Mouse (Mus musculus): ENCODE data around the gene Gm20741. TPM values are rescaled to one million over a fixed set of nuclear protein-coding genes. Genes with fewer than 3 reads are reported as not detected.

Gene Gm20741
- not detected in 2 replicates for polyA plus RNA-seq (2012; rRNA removed)

DNA sequence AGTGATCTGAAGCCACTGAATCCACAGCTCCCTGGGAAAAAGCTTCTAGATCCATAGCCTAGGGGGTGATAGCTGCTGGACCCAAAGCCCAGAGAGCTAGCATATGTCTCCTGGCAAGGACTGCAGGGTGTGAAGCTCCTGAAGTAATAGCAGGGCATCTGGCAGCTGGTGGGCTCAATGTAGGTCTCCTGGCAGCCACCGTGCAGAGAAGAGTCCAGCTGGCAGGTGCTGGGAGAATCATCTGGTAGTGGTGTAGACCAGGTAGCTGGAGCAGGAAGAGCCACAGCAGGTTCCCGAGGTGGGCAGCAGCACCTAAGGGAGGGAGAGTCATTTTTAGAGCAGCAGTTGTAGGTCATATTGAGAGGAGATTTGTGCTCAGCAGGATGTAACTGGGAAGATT, at the start of gene Gm20741:
TSS of gene Gm20741 (minus strand) at position 394 of the 400 bp plus-strand sequence.
- WGBS: 76% methylated on average over 2 of the region's 2 CpGs
- DNase-seq (ENCODE audit: low read depth in 1 of 2, low spot score in 2 of 2): no peak
- H3K4me1 ChIP-seq (ENCODE audit: control insufficient read depth, insufficient read depth, insufficient read length): no peaks in the 10 kb centered on the region
- H3K4me3 ChIP-seq (ENCODE audit: extremely low read depth, insufficient read depth, insufficient read length): no peak within 1 kb of the TSS
- no peak within 1 kb of the TSS for H3K27ac ChIP-seq (ENCODE audit: insufficient read depth, low read length)
- H3K27me3 ChIP-seq (ENCODE audit: control insufficient read depth, insufficient read depth, low read length): no peaks in the 10 kb centered on the region
- TF ChIP-seq POLR2A (IDR thresholded peaks at IDR 0.05; ENCODE audit: low read depth, low read length) (no peak), CTCF (IDR thresholded peaks at IDR 0.05; ENCODE audit: extremely low read depth, insufficient read depth, insufficient read length, insufficient replicate concordance) (no peak)
- H3K36me3 ChIP-seq (ENCODE audit: control insufficient read depth, insufficient read depth, low read length): no peaks in the 10 kb centered on the region

DNA sequence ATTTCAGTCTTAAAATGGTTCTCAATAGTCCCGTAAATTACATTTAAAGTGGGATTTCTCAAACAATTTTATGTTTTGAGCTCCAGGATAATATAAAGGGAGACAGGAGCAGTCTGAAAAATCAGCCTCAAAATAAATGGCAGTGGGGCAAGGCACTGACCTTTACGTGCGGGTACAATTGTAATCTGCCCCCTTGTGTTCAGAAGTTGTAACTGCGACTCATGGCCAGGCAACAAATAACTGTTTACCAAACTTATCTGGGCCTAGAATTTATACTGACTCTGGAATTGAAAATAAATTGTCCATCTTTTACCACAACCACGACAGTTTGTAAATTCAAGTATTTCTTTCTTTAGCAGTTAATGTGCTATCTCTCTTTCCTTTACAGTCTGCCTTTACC, 39.4 kb upstream of the Gm20741 start:
- DNase-seq (ENCODE audit: low read depth in 1 of 2, low spot score in 2 of 2): no peak
- Histone ChIP-seq H3K4me3 (ENCODE audit: extremely low read depth, insufficient read depth, insufficient read length) (no peak overlapping the region), H3K27me3 (ENCODE audit: control insufficient read depth, insufficient read depth, low read length) (no peaks in the 10 kb centered on the region), H3K4me1 (ENCODE audit: control insufficient read depth, insufficient read depth, insufficient read length) (no peaks in the 10 kb centered on the region), H3K27ac (ENCODE audit: insufficient read depth, low read length) (no peak overlapping the region), H3K36me3 (ENCODE audit: control insufficient read depth, insufficient read depth, low read length) (no peaks in the 10 kb centered on the region)
- no peak for TF ChIP-seq POLR2A (IDR thresholded peaks at IDR 0.05; ENCODE audit: low read depth, low read length)
- TF ChIP-seq CTCF (IDR thresholded peaks at IDR 0.05; ENCODE audit: extremely low read depth, insufficient read depth, insufficient read length, insufficient replicate concordance): 0 out of 2 replicates have a peak, but pooled peaks have one; percentile 3
- WGBS: 17% methylated on average over 5 of the region's 5 CpGs

DNA sequence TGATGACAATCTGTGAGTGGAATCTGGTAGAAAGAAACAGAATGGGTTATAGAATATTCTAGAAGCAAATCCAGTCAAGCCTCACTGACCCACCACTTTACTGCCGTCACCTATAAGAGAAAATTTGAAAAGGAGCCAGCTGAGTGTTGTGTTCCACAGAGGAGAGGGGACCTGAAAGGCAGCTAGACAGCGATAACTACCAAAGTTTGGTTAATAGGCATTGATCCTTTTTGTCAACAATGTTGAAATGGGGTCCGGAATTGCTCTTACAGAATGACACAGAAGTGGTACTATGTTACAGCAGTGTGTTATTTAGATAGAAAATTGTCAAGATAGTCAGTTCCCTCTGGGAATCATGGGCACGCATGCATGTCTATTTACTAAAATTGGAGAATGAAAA, 36.5 kb upstream of the Gm20741 start:
- H3K36me3 ChIP-seq (ENCODE audit: control insufficient read depth, insufficient read depth, low read length): no peaks in the 10 kb centered on the region
- no peak overlapping the region for H3K27ac ChIP-seq (ENCODE audit: insufficient read depth, low read length)
- DNase-seq (ENCODE audit: low read depth in 1 of 2, low spot score in 2 of 2): no peak
- H3K4me1 ChIP-seq (ENCODE audit: control insufficient read depth, insufficient read depth, insufficient read length): no peaks in the 10 kb centered on the region
- H3K27me3 ChIP-seq (ENCODE audit: control insufficient read depth, insufficient read depth, low read length): no peaks in the 10 kb centered on the region
- TF ChIP-seq POLR2A (IDR thresholded peaks at IDR 0.05; ENCODE audit: low read depth, low read length) (no peak), CTCF (IDR thresholded peaks at IDR 0.05; ENCODE audit: extremely low read depth, insufficient read depth, insufficient read length, insufficient replicate concordance) (no peak)
- 86% methylated on average over 4 of the region's 4 CpGs for WGBS
- no peak overlapping the region for H3K4me3 ChIP-seq (ENCODE audit: extremely low read depth, insufficient read depth, insufficient read length)

DNA sequence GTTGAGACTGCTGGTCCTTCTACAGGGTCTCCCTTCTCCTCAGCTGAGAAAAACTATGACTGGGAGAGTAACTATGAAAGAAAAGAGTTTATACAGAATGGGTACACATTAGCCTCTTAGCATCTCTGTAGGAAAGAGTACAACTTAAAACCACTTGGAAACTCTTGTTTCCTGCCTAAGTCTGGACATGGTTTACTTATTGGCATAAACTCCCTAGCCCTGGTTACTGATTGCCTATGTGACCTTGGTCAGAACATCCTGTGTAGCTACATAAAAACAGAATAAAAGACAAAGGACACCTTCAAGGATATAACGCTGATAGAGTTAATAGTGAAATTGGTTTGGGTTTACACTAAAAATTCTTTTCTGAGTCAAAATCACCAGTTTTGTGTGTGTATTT, 35.3 kb upstream of the Gm20741 start:
- Histone ChIP-seq H3K4me1 (ENCODE audit: control insufficient read depth, insufficient read depth, insufficient read length) (no peaks in the 10 kb centered on the region), H3K27me3 (ENCODE audit: control insufficient read depth, insufficient read depth, low read length) (no peaks in the 10 kb centered on the region), H3K27ac (ENCODE audit: insufficient read depth, low read length) (no peak overlapping the region), H3K4me3 (ENCODE audit: extremely low read depth, insufficient read depth, insufficient read length) (no peak overlapping the region), H3K36me3 (ENCODE audit: control insufficient read depth, insufficient read depth, low read length) (no peaks in the 10 kb centered on the region)
- no peak for DNase-seq (ENCODE audit: low read depth in 1 of 2, low spot score in 2 of 2)
- TF ChIP-seq POLR2A (IDR thresholded peaks at IDR 0.05; ENCODE audit: low read depth, low read length) (no peak), CTCF (IDR thresholded peaks at IDR 0.05; ENCODE audit: extremely low read depth, insufficient read depth, insufficient read length, insufficient replicate concordance) (no peak)
- 88% methylated on average over 1 of the region's 1 CpGs for WGBS

DNA sequence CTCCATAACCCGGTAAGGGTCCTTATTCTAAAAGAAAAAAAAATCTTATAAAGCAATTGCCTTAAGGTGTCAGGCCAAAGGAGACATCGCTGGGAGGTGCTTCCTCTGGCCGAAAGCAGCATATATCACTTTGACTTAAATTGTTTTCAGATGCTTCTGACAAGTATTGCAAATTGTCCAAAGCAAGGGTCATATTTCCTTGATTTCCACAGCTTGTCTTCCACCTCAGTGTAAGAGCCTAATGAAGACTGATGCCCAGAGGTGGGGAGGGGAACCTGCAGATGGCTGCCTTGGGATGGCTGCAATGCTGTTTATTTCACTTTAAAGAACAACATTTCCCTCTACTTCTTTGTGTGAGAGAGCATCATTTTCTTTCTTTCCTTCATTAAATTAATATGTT, 15.0 kb upstream of the Gm20741 start:
- TF ChIP-seq CTCF (IDR thresholded peaks at IDR 0.05; ENCODE audit: extremely low read depth, insufficient read depth, insufficient read length, insufficient replicate concordance) (no peak), POLR2A (IDR thresholded peaks at IDR 0.05; ENCODE audit: low read depth, low read length) (no peak)
- WGBS: 86% methylated on average over 3 of the region's 3 CpGs

DNA sequence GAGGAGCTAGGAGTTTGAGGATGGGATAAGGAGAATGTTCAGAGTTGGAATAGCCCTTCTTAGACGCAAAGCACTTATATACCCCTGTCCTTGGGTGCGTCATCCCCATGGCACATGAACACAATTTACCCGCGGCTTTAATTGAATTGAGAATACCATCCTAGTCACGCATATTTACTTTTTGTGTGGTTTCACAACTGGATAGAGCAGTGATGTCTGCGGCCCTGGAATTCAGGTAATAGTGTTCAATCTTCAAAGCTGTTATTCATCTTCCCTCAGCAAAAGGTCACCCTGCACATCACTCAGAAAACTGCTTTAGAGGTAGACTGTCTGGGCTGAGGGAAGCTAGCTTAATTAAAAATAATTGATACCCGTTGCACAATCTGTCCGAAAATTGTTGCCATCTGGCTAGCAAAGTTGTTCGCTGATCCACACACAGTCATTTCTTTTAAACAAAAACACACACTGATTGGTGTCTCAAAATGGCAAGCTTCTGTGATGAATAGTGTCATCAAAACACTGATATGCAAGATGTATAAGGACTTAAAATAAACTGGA, 14.2 kb upstream of the Gm20741 start, which contains the start of gene Krtap14:
TSS of gene Krtap14 (minus strand) at position 51 of the 558 bp plus-strand sequence.
- no peak for DNase-seq (ENCODE audit: low read depth in 1 of 2, low spot score in 2 of 2)
- H3K27ac ChIP-seq (ENCODE audit: insufficient read depth, low read length): no peak within 1 kb of the TSS
- 89% methylated on average over 9 of the region's 9 CpGs for WGBS
- H3K27me3 ChIP-seq (ENCODE audit: control insufficient read depth, insufficient read depth, low read length): no peaks in the 10 kb centered on the region
- TF ChIP-seq CTCF (IDR thresholded peaks at IDR 0.05; ENCODE audit: extremely low read depth, insufficient read depth, insufficient read length, insufficient replicate concordance) (no peak), POLR2A (IDR thresholded peaks at IDR 0.05; ENCODE audit: low read depth, low read length) (no peak)
- no peaks in the 10 kb centered on the region for H3K4me1 ChIP-seq (ENCODE audit: control insufficient read depth, insufficient read depth, insufficient read length)
- no peaks in the 10 kb centered on the region for H3K36me3 ChIP-seq (ENCODE audit: control insufficient read depth, insufficient read depth, low read length)
- no peak within 1 kb of the TSS for H3K4me3 ChIP-seq (ENCODE audit: extremely low read depth, insufficient read depth, insufficient read length)

More for the DNA sequence above, 15.0 kb upstream of the Gm20741 start:
- H3K27ac ChIP-seq (ENCODE audit: insufficient read depth, low read length): no peak overlapping the region
- H3K4me3 ChIP-seq (ENCODE audit: extremely low read depth, insufficient read depth, insufficient read length): no peak overlapping the region
- H3K36me3 ChIP-seq (ENCODE audit: control insufficient read depth, insufficient read depth, low read length): no peaks in the 10 kb centered on the region
- no peaks in the 10 kb centered on the region for H3K27me3 ChIP-seq (ENCODE audit: control insufficient read depth, insufficient read depth, low read length)
- no peaks in the 10 kb centered on the region for H3K4me1 ChIP-seq (ENCODE audit: control insufficient read depth, insufficient read depth, insufficient read length)
- no peak for DNase-seq (ENCODE audit: low read depth in 1 of 2, low spot score in 2 of 2)

DNA sequence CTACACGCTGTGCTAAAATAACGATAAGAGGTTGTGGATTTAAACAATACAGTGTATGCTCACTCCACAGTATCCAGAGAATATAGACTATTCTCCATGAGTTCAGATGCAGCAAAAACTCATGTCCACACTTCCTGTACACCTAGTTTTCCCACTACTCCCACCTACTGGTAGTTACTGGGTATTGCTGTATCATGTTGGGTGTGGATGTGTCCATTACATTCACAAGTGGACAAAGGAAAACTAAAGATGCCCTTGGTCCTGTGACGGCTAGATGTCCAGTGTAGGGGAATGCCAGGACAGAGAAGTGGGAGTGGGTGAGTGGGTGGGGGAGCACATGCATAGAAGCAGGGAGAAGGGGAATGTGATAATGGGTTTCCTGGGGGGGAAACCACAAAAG, 11.7 kb upstream of the Gm20741 start:
- DNase-seq (ENCODE audit: low read depth in 1 of 2, low spot score in 2 of 2): no peak
- no peaks in the 10 kb centered on the region for H3K27me3 ChIP-seq (ENCODE audit: control insufficient read depth, insufficient read depth, low read length)
- H3K27ac ChIP-seq (ENCODE audit: insufficient read depth, low read length): no peak overlapping the region
- no peaks in the 10 kb centered on the region for H3K36me3 ChIP-seq (ENCODE audit: control insufficient read depth, insufficient read depth, low read length)
- H3K4me3 ChIP-seq (ENCODE audit: extremely low read depth, insufficient read depth, insufficient read length): no peak overlapping the region
- TF ChIP-seq CTCF (IDR thresholded peaks at IDR 0.05; ENCODE audit: extremely low read depth, insufficient read depth, insufficient read length, insufficient replicate concordance) (no peak), POLR2A (IDR thresholded peaks at IDR 0.05; ENCODE audit: low read depth, low read length) (no peak)
- no peaks in the 10 kb centered on the region for H3K4me1 ChIP-seq (ENCODE audit: control insufficient read depth, insufficient read depth, insufficient read length)
- 87% methylated on average over 3 of the region's 3 CpGs for whole genome bisulfite sequencing

Data from spleen, adult 2 months (tissue).